Mouse (Mus musculus): Measurements from ENCODE around the gene Arrdc5. TPM values are rescaled to one million over a fixed set of nuclear protein-coding genes. Genes with fewer than 3 reads are reported as not detected.

The Arrdc5 gene
- total and polyA plus RNA-seq, 3 experiments: not detected

DNA sequence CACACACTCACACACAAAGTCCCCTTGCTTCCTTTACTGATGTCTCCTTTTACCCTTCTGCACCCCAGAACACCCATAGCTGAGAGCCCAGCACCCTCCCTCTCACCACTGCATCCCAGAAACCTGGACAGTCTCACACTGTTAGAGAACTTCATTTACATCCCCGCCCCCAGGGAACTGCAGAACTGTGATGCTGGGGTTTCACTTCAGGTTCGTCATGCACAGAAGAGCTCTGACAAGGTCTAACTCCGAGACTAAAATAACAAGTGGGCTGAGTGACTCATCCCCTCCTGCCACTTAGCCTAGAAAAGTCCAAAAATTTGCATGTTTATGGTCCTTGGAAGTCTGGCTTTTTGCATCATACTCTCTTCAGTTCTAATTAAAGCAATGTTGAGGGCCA, 33.8 kb downstream of the Arrdc5 start:
- H3K27ac ChIP-seq (ENCODE audit: control insufficient read depth, low read depth, low read length): no peak overlapping the region; the same call in 1 of the 2 replicates
- H3K4me1 ChIP-seq (ENCODE audit: control insufficient read depth in 1 of 2, insufficient read depth in 2 of 2, low read length in 2 of 2): peaks cover 0 to 14% of the 10 kb centered on the region in 2 experiments; a peak in 2 of 4 replicates
- H3K9ac ChIP-seq (ENCODE audit: control insufficient read depth, low read depth, low read length, poor library complexity, severe bottlenecking): no peak overlapping the region
- TF ChIP-seq CTCF (IDR thresholded peaks at IDR 0.05 in 2 of 3, conservative IDR thresholded peaks at IDR 0.05 in 1 of 3; ENCODE audit: control insufficient read depth in 1 of 3, insufficient read depth in 1 of 3, low read depth in 2 of 3, low read length in 3 of 3, poor library complexity in 1 of 3, severe bottlenecking in 1 of 3) (no peak), KAT2A (conservative IDR thresholded peaks at IDR 0.05; ENCODE audit: low read depth, low read length) (no peak)
- no peaks in the 10 kb centered on the region for H3K27me3 ChIP-seq (ENCODE audit: control insufficient read depth in 1 of 2, insufficient read depth in 2 of 2, low read length in 2 of 2)
- peaks cover 7% of the 10 kb centered on the region for H3K79me2 ChIP-seq (ENCODE audit: control insufficient read depth, insufficient read depth, low read length, poor library complexity)
- peaks cover 0 to 7% of the 10 kb centered on the region in 2 experiments; a peak in 2 of 4 replicates for H3K36me3 ChIP-seq (ENCODE audit: control insufficient read depth in 1 of 2, insufficient read depth in 2 of 2, low read length in 2 of 2)
- H3K4me3 ChIP-seq (ENCODE audit: control insufficient read depth in 1 of 2, insufficient read depth in 1 of 2, low read depth in 2 of 2, low read length in 2 of 2): no peak overlapping the region
- DNase-seq (ENCODE audit: low read depth, low spot score): no peak
- H3K9me3 ChIP-seq (replicated peaks; ENCODE audit: insufficient read depth, low read length): no peaks in the 10 kb centered on the region

DNA sequence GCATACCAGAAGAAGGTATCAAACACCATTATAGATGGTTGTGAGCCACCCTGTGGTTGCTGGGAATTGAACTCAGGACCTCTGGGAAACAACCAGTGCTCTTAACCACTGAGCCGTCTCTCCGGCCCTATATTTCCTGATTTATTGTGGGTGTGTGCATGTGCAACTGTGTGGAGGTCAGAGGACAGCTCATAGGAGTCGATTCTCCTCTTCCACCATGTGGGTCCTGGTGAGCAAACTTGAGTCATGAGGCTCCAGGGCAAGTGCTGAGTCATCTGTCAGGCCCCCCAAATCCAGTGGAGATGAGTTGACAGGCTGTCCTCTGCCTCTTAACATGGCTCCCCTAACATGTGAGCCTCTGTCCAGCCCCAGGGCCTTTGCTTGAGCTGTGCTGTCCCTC, 34.2 kb downstream of the Arrdc5 start:
- TF ChIP-seq ETS1 (IDR thresholded peaks at IDR 0.05; ENCODE audit: low read depth, low read length) (no peak), HCFC1 (IDR thresholded peaks at IDR 0.05; ENCODE audit: low read depth, low read length) (no peak), TAL1 (IDR thresholded peaks at IDR 0.05; ENCODE audit: low read length) (no peak), POLR2A (IDR thresholded peaks at IDR 0.05; ENCODE audit: control insufficient read depth in 1 of 2, insufficient read depth in 1 of 2, low read depth in 1 of 2, low read length in 2 of 2, poor library complexity in 1 of 2) (0 out of 4 replicates have a peak, but pooled peaks of 1 of the 2 experiments have one; percentile 25)
- Histone ChIP-seq H3K9me3 (replicated peaks; ENCODE audit: insufficient read depth, low read length) (no peaks in the 10 kb centered on the region), H3K36me3 (ENCODE audit: control insufficient read depth in 1 of 2, insufficient read depth in 2 of 2, low read length in 2 of 2) (peaks cover 0 to 7% of the 10 kb centered on the region in 2 experiments; a peak in 2 of 4 replicates), H3K9ac (ENCODE audit: control insufficient read depth, low read depth, low read length, poor library complexity, severe bottlenecking) (no peak overlapping the region), H3K4me1 (ENCODE audit: control insufficient read depth in 1 of 2, insufficient read depth in 2 of 2, low read length in 2 of 2) (peaks cover 0 to 18% of the 10 kb centered on the region in 2 experiments; a peak in 2 of 4 replicates), H3K27me3 (ENCODE audit: control insufficient read depth in 1 of 2, insufficient read depth in 2 of 2, low read length in 2 of 2) (no peaks in the 10 kb centered on the region), H3K79me2 (ENCODE audit: control insufficient read depth, insufficient read depth, low read length, poor library complexity) (peaks cover 11% of the 10 kb centered on the region), H3K4me3 (ENCODE audit: control insufficient read depth in 1 of 2, insufficient read depth in 1 of 2, low read depth in 2 of 2, low read length in 2 of 2) (no peak overlapping the region), H3K27ac (ENCODE audit: control insufficient read depth, low read depth, low read length) (no peak overlapping the region; the same call in 1 of the 2 replicates)
- DNase-seq (ENCODE audit: low read depth, low spot score): peak; percentile 50

DNA sequence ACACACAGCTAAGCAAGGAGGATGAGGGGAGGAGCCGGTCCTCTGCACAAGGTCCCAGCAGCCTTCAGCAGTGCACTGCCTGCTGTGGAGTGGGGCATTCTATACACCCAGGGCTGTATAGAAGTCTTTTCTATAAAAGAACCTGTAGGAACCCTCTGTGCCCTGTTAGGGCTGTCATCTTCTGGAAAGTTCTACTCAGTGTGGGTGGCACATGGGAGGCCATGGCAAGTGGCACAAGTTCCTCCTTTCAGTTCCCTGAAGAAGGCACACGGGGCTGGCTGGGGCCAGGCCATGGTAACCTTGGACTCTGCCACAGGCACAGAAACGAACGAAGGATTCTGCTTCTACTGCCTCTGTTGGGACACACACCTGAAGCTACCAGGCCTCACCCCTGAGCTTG, 35.1 kb downstream of the Arrdc5 start:
- 0 out of 2 replicates have a peak, but pooled peaks have one; percentile 33 for TF ChIP-seq POLR2AphosphoS2 (IDR thresholded peaks at IDR 0.05; ENCODE audit: low read length)
- no peak for TF ChIP-seq BHLHE40 (IDR thresholded peaks at IDR 0.05; ENCODE audit: borderline replicate concordance, low read depth, low read length)
- no peak for DNase-seq (ENCODE audit: low read depth, low spot score)

DNA sequence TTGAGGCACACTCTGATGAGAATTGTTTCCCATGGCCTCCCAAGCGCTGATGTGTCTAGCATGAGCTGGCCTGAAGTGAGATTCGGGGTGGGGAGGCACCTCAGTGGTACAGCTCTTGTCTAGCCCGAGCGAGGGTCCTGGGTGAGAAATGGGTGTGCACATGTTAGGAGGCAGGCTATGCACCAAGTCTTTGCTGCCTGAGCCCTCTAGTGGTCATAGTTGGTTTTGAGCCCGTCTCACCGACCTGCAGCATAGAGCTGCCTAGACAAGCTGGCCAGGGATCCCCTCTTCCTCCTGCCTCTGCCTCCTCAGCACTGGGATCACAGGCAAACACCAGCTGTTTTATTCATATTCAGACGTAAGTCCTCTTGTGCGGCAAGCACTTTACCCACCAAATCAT, 36.1 kb downstream of the Arrdc5 start:
- H3K36me3 ChIP-seq (ENCODE audit: control insufficient read depth in 1 of 2, insufficient read depth in 2 of 2, low read length in 2 of 2): peaks cover 0 to 18% of the 10 kb centered on the region in 2 experiments; a peak in 3 of 4 replicates

More for the DNA sequence above, 35.1 kb downstream of the Arrdc5 start:
- no peaks in the 10 kb centered on the region for H3K27me3 ChIP-seq (ENCODE audit: control insufficient read depth in 1 of 2, insufficient read depth in 2 of 2, low read length in 2 of 2)
- H3K9ac ChIP-seq (ENCODE audit: control insufficient read depth, low read depth, low read length, poor library complexity, severe bottlenecking): no peak overlapping the region
- no peak overlapping the region for H3K4me3 ChIP-seq (ENCODE audit: control insufficient read depth in 1 of 2, insufficient read depth in 1 of 2, low read depth in 2 of 2, low read length in 2 of 2)
- H3K27ac ChIP-seq (ENCODE audit: control insufficient read depth, low read depth, low read length): no peak overlapping the region
- peaks cover 0 to 25% of the 10 kb centered on the region in 2 experiments; a peak in 2 of 4 replicates for H3K4me1 ChIP-seq (ENCODE audit: control insufficient read depth in 1 of 2, insufficient read depth in 2 of 2, low read length in 2 of 2)
- no peaks in the 10 kb centered on the region for H3K9me3 ChIP-seq (replicated peaks; ENCODE audit: insufficient read depth, low read length)
- H3K36me3 ChIP-seq (ENCODE audit: control insufficient read depth in 1 of 2, insufficient read depth in 2 of 2, low read length in 2 of 2): peaks cover 0 to 13% of the 10 kb centered on the region in 2 experiments; a peak in 3 of 4 replicates
- peaks cover 19% of the 10 kb centered on the region for H3K79me2 ChIP-seq (ENCODE audit: control insufficient read depth, insufficient read depth, low read length, poor library complexity)

More for the DNA sequence above, 36.1 kb downstream of the Arrdc5 start:
- Histone ChIP-seq H3K4me1 (ENCODE audit: control insufficient read depth in 1 of 2, insufficient read depth in 2 of 2, low read length in 2 of 2) (peaks cover 0 to 35% of the 10 kb centered on the region in 2 experiments; a peak in 2 of 4 replicates), H3K9me3 (replicated peaks; ENCODE audit: insufficient read depth, low read length) (no peaks in the 10 kb centered on the region), H3K27me3 (ENCODE audit: control insufficient read depth in 1 of 2, insufficient read depth in 2 of 2, low read length in 2 of 2) (no peaks in the 10 kb centered on the region), H3K9ac (ENCODE audit: control insufficient read depth, low read depth, low read length, poor library complexity, severe bottlenecking) (no peak overlapping the region), H3K27ac (ENCODE audit: control insufficient read depth, low read depth, low read length) (no peak overlapping the region), H3K4me3 (ENCODE audit: control insufficient read depth in 1 of 2, insufficient read depth in 1 of 2, low read depth in 2 of 2, low read length in 2 of 2) (no peak overlapping the region), H3K79me2 (ENCODE audit: control insufficient read depth, insufficient read depth, low read length, poor library complexity) (peaks cover 26% of the 10 kb centered on the region)
- TF ChIP-seq MAX (IDR thresholded peaks at IDR 0.05; ENCODE audit: low read length) (peak; percentile 43; the same call in 1 of the 2 replicates), HCFC1 (IDR thresholded peaks at IDR 0.05; ENCODE audit: low read depth, low read length) (peak; percentile 30; the same call in 1 of the 2 replicates), RAD21 (IDR thresholded peaks at IDR 0.05; ENCODE audit: low read depth, low read length) (peak; percentile 30), MYC (IDR thresholded peaks at IDR 0.05; ENCODE audit: low read depth, low read length) (peak; percentile 67; the same call in 1 of the 2 replicates), SMC3 (IDR thresholded peaks at IDR 0.05; ENCODE audit: low read depth, low read length) (peak; percentile 55), MAFK (IDR thresholded peaks at IDR 0.05; ENCODE audit: borderline replicate concordance, low read depth, low read length) (no peak), CTCF (IDR thresholded peaks at IDR 0.05 in 2 of 3, conservative IDR thresholded peaks at IDR 0.05 in 1 of 3; ENCODE audit: control insufficient read depth in 1 of 3, insufficient read depth in 1 of 3, low read depth in 2 of 3, low read length in 3 of 3, poor library complexity in 1 of 3, severe bottlenecking in 1 of 3) (peak; percentile 83 to 92 (median 85)), MYB (IDR thresholded peaks at IDR 0.05; ENCODE audit: low read depth, low read length) (no peak)
- peak; percentile 90 for DNase-seq (ENCODE audit: low read depth, low spot score)

Measured in MEL (cell line).